Mouse (Mus musculus): ENCODE data around the gene Mettl14. TPM values are rescaled to one million over a fixed set of nuclear protein-coding genes. Genes with fewer than 3 reads are reported as not detected.

Gene Mettl14
- polyA plus RNA-seq, 1 experiment from 2014 or later: 6.9 TPM

Other genes starting within 250 kb of the Mettl14 start
- 0.14 and 0.48 TPM in 2 replicates for gene Synpo2, start 150.0 kb downstream of the Mettl14 start, polyA plus RNA-seq (2015; fragmentation: Nextera tagmentation; extraction: Ambion mirVana)
- gene Sec24d, start 118.7 kb downstream of the Mettl14 start, polyA plus RNA-seq (2015; fragmentation: Nextera tagmentation; extraction: Ambion mirVana): 22.6 and 25.1 TPM in 2 replicates
- 0.74 and 0.79 TPM in 2 replicates for gene Prss12, start 60.8 kb upstream of the Mettl14 start, polyA plus RNA-seq (2015; fragmentation: Nextera tagmentation; extraction: Ambion mirVana)